Mouse (Mus musculus): Measurements from ENCODE around the gene Rnf187.

Gene Rnf187

GRCm38 (mm10) chr11:58890511-58890910 is 48.2 kb downstream of the Rnf187 start:
- no peak for DNase-seq

DNA sequence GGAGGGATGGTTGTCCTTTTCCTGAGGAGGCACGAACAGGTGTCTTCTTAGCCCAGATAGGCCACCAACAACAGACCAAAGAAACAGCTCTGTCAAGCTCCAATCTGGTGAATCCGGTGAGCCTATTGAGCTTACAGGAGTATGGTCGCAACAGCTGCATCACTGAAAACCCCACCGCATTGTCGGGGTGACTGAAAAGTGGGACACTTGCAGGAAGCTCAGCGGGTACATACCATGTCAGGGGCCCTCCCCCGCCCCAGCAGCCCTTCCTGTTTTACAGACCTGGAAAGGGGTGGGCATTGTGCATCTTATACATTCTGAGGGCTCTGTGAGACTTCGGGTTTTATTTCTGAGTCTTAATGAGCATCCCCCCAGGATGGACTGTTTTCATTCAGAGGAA is 55.0 kb downstream of the Rnf187 start:
- no peak for DNase-seq

All from kidney, adult 11 months (tissue).